In genomic region chr17:88462658-88463057, GRCm38 (mm10) we compare ENCODE assay signal across 10 mouse cellular contexts. TPM values are rescaled to one million over a fixed set of nuclear protein-coding genes. Genes with fewer than 3 reads are reported as not detected.
DNase-seq lines count a peak whose midpoint lies in the region; ATAC-seq and TF ChIP-seq lines count a peak whose summit lies in the region.
"Had no signal": no experiment of that assay in that cellular context is flagged by ENCODE, and none has a peak within 500 bp of the region (broad histone marks: within the 10 kb centered on the region; RNA-seq: fewer than 3 reads in every experiment).

No protein-coding gene starts in this region.

- WGBS in liver, postnatal 0 days (ENCODE audit: insufficient replicate concordance), result 37% methylated on average over 5 of the region's 5 CpGs

- H3K27me3 ChIP-seq in G1E (ENCODE audit: insufficient read depth, low read length), result no peaks in the 10 kb centered on the region
- no peaks in the 10 kb centered on the region for H3K27me3 ChIP-seq in liver, postnatal 0 days (ENCODE audit: insufficient read depth, low read length)
- H3K27me3 ChIP-seq: hindbrain, embryonic 15.5 days; neural tube, embryonic 13.5 days had no signal

- H3K4me2 ChIP-seq in liver, postnatal 0 days (ENCODE audit: low read depth, low read length), result no peak overlapping the region
- H3K4me2 ChIP-seq: hindbrain, embryonic 15.5 days; neural tube, embryonic 13.5 days had no signal

- no peak overlapping the region for H3K9ac ChIP-seq in liver, postnatal 0 days (replicated peaks)
- H3K9ac ChIP-seq: hindbrain, embryonic 15.5 days; neural tube, embryonic 13.5 days had no signal

- peaks cover 46% of the 10 kb centered on the region for H3K4me1 ChIP-seq in G1E (ENCODE audit: insufficient read depth, low read depth, low read length)
- H3K4me1 ChIP-seq in liver, postnatal 0 days (ENCODE audit: insufficient read depth), result peaks cover 42% of the 10 kb centered on the region
- H3K4me1 ChIP-seq: hindbrain, embryonic 15.5 days; neural tube, embryonic 13.5 days had no signal

- H3K9me3 ChIP-seq in G1E (replicated peaks), result no peaks in the 10 kb centered on the region
- no peaks in the 10 kb centered on the region for H3K9me3 ChIP-seq in liver, postnatal 0 days (ENCODE audit: low read length)
- H3K9me3 ChIP-seq: hindbrain, embryonic 15.5 days; neural tube, embryonic 13.5 days had no signal

- no peak for TF ChIP-seq CTCF in G1E (IDR thresholded peaks at IDR 0.05; ENCODE audit: low read depth, low read length)
- no peak for TF ChIP-seq CTCF in liver, postnatal 0 days (IDR thresholded peaks at IDR 0.05; ENCODE audit: low read depth)

- no peak for DNase-seq in G1E (ENCODE audit: low spot score)
- peak; percentile 95 for DNase-seq in adrenal gland, adult 2 months
- peak; percentile 43 for DNase-seq in gastrocnemius, postnatal 25 days
- peak; percentile 64 for DNase-seq in liver, postnatal 0 days
- peak; percentile 75 for DNase-seq in urinary bladder, postnatal 14 days (ENCODE audit: low spot score)
- no peak for DNase-seq in frontal cortex, postnatal 25 days (ENCODE audit: low spot score in 2 of 2)
- no peak for DNase-seq in right cerebral cortex, postnatal 4 days
- DNase-seq in frontal cortex, postnatal 10 days (ENCODE audit: low spot score in 2 of 2), result no peak

- peaks cover 36% of the 10 kb centered on the region for H3K36me3 ChIP-seq in G1E (replicated peaks)
- H3K36me3 ChIP-seq in liver, postnatal 0 days (replicated peaks; ENCODE audit: insufficient read depth, low read length), result peaks cover 2% of the 10 kb centered on the region; the same call in 1 of the 2 replicates
- H3K36me3 ChIP-seq: hindbrain, embryonic 15.5 days had no signal

- H3K4me3 ChIP-seq in G1E (ENCODE audit: low read depth, low read length), result no peak overlapping the region
- H3K4me3 ChIP-seq in liver, postnatal 0 days (ENCODE audit: low read depth, low read length), result no peak overlapping the region
- H3K4me3 ChIP-seq: hindbrain, embryonic 15.5 days; neural tube, embryonic 13.5 days had no signal

- TF ChIP-seq EP300 in liver, postnatal 0 days (IDR thresholded peaks at IDR 0.05; ENCODE audit: low read depth), result no peak

- peak overlapping the region; percentile 37 for H3K27ac ChIP-seq in liver, postnatal 0 days (ENCODE audit: low read depth)
- H3K27ac ChIP-seq: hindbrain, embryonic 15.5 days; neural tube, embryonic 13.5 days had no signal

- peak; percentile 41 for ATAC-seq in G1E (ENCODE audit: extremely low read depth, insufficient number of reproducible peaks, low FRiP score, poor library complexity, severe bottlenecking)
- ATAC-seq in liver, postnatal 0 days, result peak; percentile 62

RNA-seq across cellular contexts. Expression of gene Foxn2, which starts 22.1 kb away (rescaled TPM):
- 43.9 and 44.0 TPM in 2 replicates for total RNA-seq in G1E (2014; fragmentation: Nextera tagmentation)
- 41.4 and 42.0 TPM in 2 replicates for total RNA-seq in G1E (2017)
- 15.4 and 18.8 TPM in 2 replicates for polyA plus RNA-seq in G1E (2012)
- 10 to 100 TPM; 17.7 to 21.0 TPM for total RNA-seq in adrenal gland, adult 2 months (2021)
- 2.4 and 2.8 TPM in 2 replicates for polyA plus RNA-seq in adrenal gland, adult 2 months (2012; rRNA removed)
- 10 to 100 TPM in 1 of 2 experiments, 1 to 10 TPM in 1; 9.3 to 10.9 TPM for total RNA-seq in gastrocnemius, postnatal 25 days (2021)
- 6.6 and 6.8 TPM in 2 replicates for polyA plus RNA-seq in liver, postnatal 0 days (2015; fragmentation: Nextera tagmentation; extraction: Ambion mirVana)

Comparison
In these comparisons a context has a peak if more than half of its experiments do, and no peak if none do; other contexts are left out.
1. DNase-seq: peak in adrenal gland, adult 2 months (single experiment), gastrocnemius, postnatal 25 days (single experiment), liver, postnatal 0 days (single experiment) and urinary bladder, postnatal 14 days (single experiment); none in G1E (single experiment), frontal cortex, postnatal 25 days (0 of 2), right cerebral cortex, postnatal 4 days (single experiment) and frontal cortex, postnatal 10 days (0 of 2).